7 mouse cellular contexts compared by ENCODE assay signal in the genomic region with DNA sequence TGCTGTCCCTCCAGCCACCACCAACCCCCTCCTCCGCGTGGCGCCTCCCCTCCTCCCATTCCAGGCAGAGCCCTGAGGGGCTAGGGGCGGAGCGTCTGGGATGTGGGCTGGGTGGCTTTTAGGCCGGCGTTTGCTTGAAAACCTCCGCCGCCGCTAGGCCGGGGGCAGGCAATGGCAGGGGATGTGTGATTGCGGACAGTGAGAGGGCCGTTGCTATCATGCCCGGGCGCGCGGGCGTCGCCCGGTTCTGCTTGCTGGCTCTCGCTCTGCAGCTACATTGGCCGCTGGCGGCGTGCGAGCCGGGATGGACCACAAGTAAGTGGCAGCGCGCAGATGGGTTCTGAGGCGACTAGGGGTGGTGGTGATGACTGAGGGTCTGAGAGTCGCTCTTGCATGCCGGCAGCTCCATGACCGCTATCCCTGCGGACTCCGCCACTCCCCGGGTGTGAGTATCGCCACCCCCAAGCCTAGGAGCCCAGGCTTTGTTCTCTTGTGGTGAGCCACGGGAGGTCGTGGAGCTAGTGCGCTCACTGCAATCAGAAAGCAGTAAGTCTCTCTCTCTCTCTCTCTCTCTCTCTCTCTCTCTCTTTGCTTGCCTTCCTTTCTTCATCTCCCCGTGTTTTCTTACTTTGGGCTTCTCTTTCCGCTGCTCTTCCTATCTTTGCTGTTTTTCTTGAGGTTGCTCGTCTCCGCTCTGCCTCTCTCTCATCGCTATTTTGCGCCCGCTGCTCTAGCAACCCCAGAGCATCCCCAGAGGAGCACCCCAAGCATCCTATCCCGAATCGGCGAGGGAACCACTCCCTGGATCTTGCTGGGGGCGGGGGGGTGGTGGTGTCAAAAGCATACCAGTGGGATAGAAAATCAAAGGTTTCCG. TPM values are rescaled to one million over a fixed set of nuclear protein-coding genes. Genes with fewer than 3 reads are reported as not detected.
DNase-seq lines count a peak whose midpoint lies in the region; ATAC-seq and TF ChIP-seq lines count a peak whose summit lies in the region.

A gene (plus strand): TSS at position 97 of the 874 bp plus-strand sequence.

- peak within 1 kb of the TSS; percentile 66 for H3K4me2 ChIP-seq in intestine, embryonic 15.5 days (replicated peaks)

- no peaks in the 10 kb centered on the region for H3K27me3 ChIP-seq in intestine, embryonic 15.5 days (replicated peaks)
- peaks cover 11% of the 10 kb centered on the region; the same call in 1 of the 2 replicates for H3K27me3 ChIP-seq in limb, embryonic 10.5 days (ENCODE audit: low read depth, poor library complexity, severe bottlenecking)
- H3K27me3 ChIP-seq in midbrain, embryonic 10.5 days (ENCODE audit: low read depth, poor library complexity, severe bottlenecking) = peaks cover 30% of the 10 kb centered on the region
- H3K27me3 ChIP-seq in small intestine, adult 2 months (ENCODE audit: control insufficient read depth, insufficient read depth, low read length) = peaks cover 11% of the 10 kb centered on the region

- DNase-seq in adrenal gland, postnatal 14 days = peak; percentile 73
- peak; percentile 72 for DNase-seq in embryo, embryonic 11.5 days (ENCODE audit: low read depth, low spot score)
- peak; percentile 72 to 84 for DNase-seq in gastrocnemius, postnatal 4 days (ENCODE audit: low spot score in 2 of 2)
- DNase-seq in limb, embryonic 10.5 days (ENCODE audit: low spot score) = peak; percentile 87
- DNase-seq in midbrain, embryonic 10.5 days (ENCODE audit: low spot score) = peak; percentile 85

- no peaks in the 10 kb centered on the region for H3K9me3 ChIP-seq in intestine, embryonic 15.5 days
- no peaks in the 10 kb centered on the region for H3K9me3 ChIP-seq in limb, embryonic 10.5 days (replicated peaks)
- H3K9me3 ChIP-seq in midbrain, embryonic 10.5 days (replicated peaks) = no peaks in the 10 kb centered on the region

- H3K4me1 ChIP-seq in intestine, embryonic 15.5 days (replicated peaks) = peaks cover 8% of the 10 kb centered on the region; the same call in 1 of the 2 replicates
- peaks cover 43% of the 10 kb centered on the region for H3K4me1 ChIP-seq in limb, embryonic 10.5 days
- H3K4me1 ChIP-seq in midbrain, embryonic 10.5 days = peaks cover 34% of the 10 kb centered on the region
- no peaks in the 10 kb centered on the region; the same call in 1 of the 2 replicates for H3K4me1 ChIP-seq in small intestine, adult 2 months (ENCODE audit: control insufficient read depth, insufficient read depth, insufficient read length, low read length)

- ATAC-seq in intestine, embryonic 15.5 days = peak; percentile 84

- peak within 1 kb of the TSS; percentile 65 for H3K4me3 ChIP-seq in intestine, embryonic 15.5 days (replicated peaks)
- H3K4me3 ChIP-seq in limb, embryonic 10.5 days = peak within 1 kb of the TSS; percentile 81
- peak within 1 kb of the TSS; percentile 72 for H3K4me3 ChIP-seq in midbrain, embryonic 10.5 days
- H3K4me3 ChIP-seq in small intestine, adult 2 months (ENCODE audit: low read depth, low read length) = peak within 1 kb of the TSS; percentile 82

- H3K27ac ChIP-seq in intestine, embryonic 15.5 days = peak within 1 kb of the TSS; percentile 90
- peak within 1 kb of the TSS; percentile 93 for H3K27ac ChIP-seq in limb, embryonic 10.5 days
- H3K27ac ChIP-seq in midbrain, embryonic 10.5 days (replicated peaks) = peak within 1 kb of the TSS; percentile 87
- H3K27ac ChIP-seq in small intestine, adult 2 months (ENCODE audit: insufficient read depth, low read depth, low read length) = peak within 1 kb of the TSS; percentile 78

- no peaks in the 10 kb centered on the region for H3K36me3 ChIP-seq in intestine, embryonic 15.5 days
- peaks cover 6% of the 10 kb centered on the region; the same call in 1 of the 2 replicates for H3K36me3 ChIP-seq in limb, embryonic 10.5 days
- no peaks in the 10 kb centered on the region for H3K36me3 ChIP-seq in midbrain, embryonic 10.5 days
- no peaks in the 10 kb centered on the region for H3K36me3 ChIP-seq in small intestine, adult 2 months (ENCODE audit: control insufficient read depth, insufficient read depth, low read length)

- TF ChIP-seq POLR2A in small intestine, adult 2 months (IDR thresholded peaks at IDR 0.05; ENCODE audit: low read depth, low read length) = peak; percentile 77

- WGBS in intestine, embryonic 15.5 days = under 1% methylated on average over 50 of the region's 51 CpGs
- under 1% methylated on average over 51 of the region's 51 CpGs for WGBS in limb, embryonic 10.5 days
- WGBS in midbrain, embryonic 10.5 days = under 1% methylated on average over 51 of the region's 51 CpGs
- 3% methylated on average over 51 of the region's 51 CpGs for WGBS in small intestine, adult 2 months

- no peak for TF ChIP-seq CTCF in small intestine, adult 2 months (IDR thresholded peaks at IDR 0.05; ENCODE audit: extremely low read depth, insufficient read length, insufficient replicate concordance, low read depth, low read length)

- H3K9ac ChIP-seq in intestine, embryonic 15.5 days = peak within 1 kb of the TSS; percentile 72

RNA-seq across cellular contexts. Expression of the gene that starts here (rescaled TPM):
- 10.7 and 13.2 TPM in 2 replicates for total RNA-seq in adrenal gland, postnatal 14 days (2021)
- 10 to 100 TPM; 48.3 to 56.3 TPM for total RNA-seq in gastrocnemius, postnatal 4 days (2021)
- 16.5 and 16.6 TPM in 2 replicates for polyA plus RNA-seq in intestine, embryonic 15.5 days (2015; fragmentation: Nextera tagmentation; extraction: Ambion mirVana)
- 10.8 and 14.4 TPM in 2 replicates for polyA plus RNA-seq in limb, embryonic 10.5 days (2016; fragmentation: Nextera tagmentation; extraction: Ambion mirVana)
- 9.3 and 11.1 TPM in 2 replicates for polyA plus RNA-seq in midbrain, embryonic 10.5 days (2016; fragmentation: Nextera tagmentation; extraction: Ambion mirVana)
- polyA plus RNA-seq in small intestine, adult 2 months (2012; rRNA removed) = 4.4 and 6.8 TPM in 2 replicates

Comparison
In these comparisons a context has a peak if more than half of its experiments do, and no peak if none do; other contexts are left out.
1. Peak in every context shown above with its lines: DNase-seq, ATAC-seq, H3K4me3 ChIP-seq and H3K27ac ChIP-seq.